Mouse (Mus musculus) megakaryocyte progenitor cell, adult 5-6 weeks (primary cell): ENCODE results near the gene Paxip1. TPM values are rescaled to one million over a fixed set of nuclear protein-coding genes. Genes with fewer than 3 reads are reported as not detected.
A peak's percentile ranks its signal among the peaks of the same experiment; 100 is the strongest.

Experiments
- ATAC-seq: replicated peaks from 2 replicates; pipeline ENCODE4 v1.8.0; 2016; ENCODE audit warnings: mild to moderate bottlenecking, moderate TSS enrichment, inconsistent platforms; ENCODE audit not compliant: poor library complexity
- total RNA-seq, 2 experiments: library from RNA; stranded (forward) in 1 of 2; stranded (reverse) in 1 of 2; fragments of 157-497, 149-512 nt in 1 of 2; fragments of 200-1000 nt in 1 of 2; gene quantifications; 2 replicates each; pipeline versions ENCODE4 v1.2.3 to v1.2.4; 2015 to 2017

Gene Paxip1
- total RNA-seq (2015) (34.6 and 35.0 TPM in 2 replicates), total RNA-seq (2017) (25.3 and 31.2 TPM in 2 replicates)

DNA sequence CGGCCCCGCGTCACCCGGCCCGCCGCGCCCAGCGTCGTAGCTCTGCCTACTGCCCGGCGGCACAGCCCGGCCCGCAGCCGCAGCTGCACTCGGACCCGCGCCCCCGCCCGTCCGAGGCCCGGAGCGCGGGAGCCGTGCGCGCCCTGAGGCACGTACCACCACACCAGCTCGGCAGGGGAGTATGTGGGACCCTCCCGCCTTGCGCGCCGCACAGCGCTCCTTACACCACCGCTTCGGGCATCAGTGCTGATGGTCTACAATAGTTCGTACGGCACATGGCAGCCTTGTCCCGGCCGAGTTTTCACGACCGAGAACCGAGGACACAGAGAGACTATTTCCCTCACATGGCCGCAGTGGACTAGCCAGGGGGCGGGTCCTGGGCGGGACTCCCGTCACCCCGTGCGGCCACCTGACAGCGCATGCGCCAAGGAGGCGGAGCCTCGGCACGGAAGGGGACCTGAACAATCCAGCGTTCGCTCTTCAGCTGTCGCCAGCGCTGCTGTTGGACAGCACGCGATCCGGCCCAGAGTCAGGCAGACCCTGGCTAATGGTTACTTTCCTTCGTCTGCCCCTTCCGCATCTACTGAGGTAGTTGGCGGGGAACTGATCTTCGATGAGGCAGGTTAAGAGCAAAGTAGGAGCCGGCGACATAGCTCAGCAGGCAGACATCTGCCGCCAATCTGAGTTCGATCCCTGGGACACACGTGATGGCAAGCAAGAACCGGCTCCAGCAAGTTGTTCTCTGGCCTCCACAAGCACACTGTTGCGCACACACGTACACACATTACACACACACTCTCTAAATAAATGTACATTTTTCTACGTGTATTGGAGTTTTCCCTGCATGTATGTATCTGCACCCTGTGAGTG is at the start of gene Paxip1:
Gene Paxip1 (minus strand): TSS at position 389 of the 870 bp plus-strand sequence.
- ATAC-seq, result peak; percentile 74

DNA sequence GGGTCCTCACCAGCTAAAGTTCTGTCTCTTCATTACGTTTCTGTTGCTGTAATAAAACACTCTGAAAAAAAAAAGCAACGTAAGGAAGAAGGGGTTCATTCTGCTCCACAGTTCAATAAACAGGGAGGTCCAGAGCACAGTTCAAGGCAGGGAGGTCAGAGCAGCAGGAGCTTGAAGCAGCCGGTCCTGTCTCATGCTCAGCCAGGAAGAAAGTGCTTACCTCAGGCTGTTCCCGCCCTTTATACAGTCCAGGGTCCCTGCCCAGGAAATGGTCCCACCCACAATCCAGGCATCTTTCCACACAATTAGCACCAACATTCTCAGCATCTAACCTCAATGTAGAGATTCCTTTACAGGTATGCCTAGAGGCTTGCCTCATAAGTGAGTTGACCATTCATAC is 46.6 kb upstream of the Paxip1 start:
- no peak for ATAC-seq

DNA sequence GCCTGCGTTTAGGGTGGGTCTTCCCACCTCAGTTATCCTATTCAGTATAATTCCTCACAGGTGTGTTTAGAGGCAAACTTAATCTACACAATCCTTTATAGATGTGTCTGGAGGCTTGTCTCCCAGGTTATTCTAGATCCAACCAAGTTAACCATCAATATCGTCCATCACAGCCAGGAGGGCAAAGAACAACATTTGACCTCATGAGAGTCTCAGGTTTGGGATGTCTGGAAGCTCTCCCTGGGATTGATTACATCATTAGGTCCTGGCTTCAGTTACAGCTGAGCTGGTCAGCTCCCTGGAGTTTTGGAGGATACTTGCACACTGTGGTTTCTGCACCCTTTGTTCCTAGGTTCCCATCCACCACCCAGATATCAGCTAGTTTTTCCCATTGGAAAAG is 43.6 kb upstream of the Paxip1 start:
- no peak for ATAC-seq

DNA sequence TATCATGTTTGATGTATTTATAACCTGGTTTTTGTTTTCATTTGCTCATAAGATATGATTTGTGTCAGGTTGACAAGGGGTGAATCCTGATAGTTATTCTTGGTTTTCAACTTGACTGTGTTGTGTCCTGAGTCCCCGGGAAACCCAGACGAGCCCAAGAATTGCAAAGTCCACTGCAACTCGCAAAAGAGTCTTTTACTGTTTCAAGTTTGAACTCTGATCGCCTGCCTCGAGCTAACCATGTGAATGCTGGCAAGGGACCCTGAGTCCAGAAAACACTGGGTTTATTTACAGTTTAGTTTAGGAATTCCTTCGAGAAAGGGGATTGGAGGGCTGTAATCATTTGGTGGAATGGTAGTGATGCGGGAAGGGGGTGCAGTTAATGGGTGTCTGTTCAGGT is 36.5 kb upstream of the Paxip1 start:
- ATAC-seq, result no peak

DNA sequence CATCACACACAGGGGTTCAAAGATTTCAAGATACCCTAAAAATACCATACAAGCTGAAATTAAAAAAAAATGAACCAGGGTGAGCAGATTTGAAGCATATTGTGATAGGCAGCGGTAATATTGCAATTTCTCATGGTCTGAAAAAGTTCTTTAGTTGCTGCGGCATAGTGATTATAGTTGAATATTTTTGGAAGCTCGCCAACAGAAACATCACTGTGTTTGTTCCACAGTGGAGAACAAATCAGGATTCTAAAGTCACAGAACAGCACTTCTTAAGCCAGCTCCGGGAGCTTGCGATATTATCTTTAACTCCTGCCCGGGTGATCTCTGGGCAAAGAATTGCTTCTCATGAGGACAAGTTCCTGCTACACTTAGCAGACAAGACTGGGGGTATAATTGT is 29.7 kb upstream of the Paxip1 start:
- ATAC-seq, result no peak

DNA sequence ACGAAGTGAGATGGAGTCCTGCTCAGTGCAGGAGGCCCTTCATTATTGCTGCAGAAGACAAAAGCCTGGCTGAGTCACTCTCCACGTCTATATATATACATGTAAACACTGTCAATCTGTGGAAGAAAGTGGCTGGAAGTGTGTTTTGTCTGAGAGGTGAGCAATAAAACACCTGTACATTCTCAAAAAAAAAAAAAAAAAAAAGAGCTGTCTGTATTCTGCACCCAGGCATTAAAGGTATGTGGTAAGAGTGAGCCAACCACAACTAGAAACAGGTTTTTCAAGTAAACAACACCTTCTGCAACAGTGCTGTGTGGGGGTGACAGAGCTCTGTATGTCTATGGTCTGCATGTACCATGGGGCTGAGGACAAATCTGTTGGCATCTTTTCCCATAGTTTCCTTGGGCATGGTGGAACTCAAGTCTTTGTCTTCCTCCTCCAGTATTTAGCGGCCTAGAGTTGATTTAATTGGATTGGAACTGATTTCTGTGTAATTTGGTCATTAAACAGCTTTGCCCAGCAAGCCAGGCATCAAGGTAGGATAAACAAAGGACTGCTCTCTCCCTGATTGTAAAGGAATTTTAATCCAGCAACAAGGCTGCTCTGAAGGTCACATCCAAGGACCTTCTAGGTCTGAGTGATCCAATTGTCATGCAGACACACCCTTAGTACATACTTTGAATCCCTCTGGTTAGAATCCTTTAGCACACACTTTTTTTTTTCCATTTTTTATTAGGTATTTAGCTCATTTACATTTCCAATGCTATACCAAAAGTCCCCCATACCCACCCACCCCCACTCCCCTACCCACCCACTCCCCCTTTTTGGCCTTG is 27.6 kb upstream of the Paxip1 start:
- no peak for ATAC-seq

DNA sequence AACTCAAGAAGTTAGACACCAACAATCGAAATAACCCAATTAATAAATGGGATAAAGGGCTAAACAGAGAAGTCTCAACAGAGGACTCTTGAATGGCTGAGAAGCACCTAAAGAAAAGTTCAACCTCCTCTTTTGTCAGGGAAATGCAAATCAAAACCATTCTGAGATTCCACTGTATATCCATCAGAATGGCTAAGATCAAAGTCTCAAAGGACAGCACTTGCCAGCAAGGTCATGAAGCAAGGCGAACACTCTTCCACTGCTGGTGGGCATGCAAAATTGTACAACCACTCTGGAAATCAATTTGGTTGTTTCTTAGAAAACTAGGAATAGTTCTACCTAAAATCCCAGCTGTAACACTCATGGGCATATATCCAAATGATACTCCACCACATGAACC is 22.8 kb upstream of the Paxip1 start:
- ATAC-seq, result no peak

DNA sequence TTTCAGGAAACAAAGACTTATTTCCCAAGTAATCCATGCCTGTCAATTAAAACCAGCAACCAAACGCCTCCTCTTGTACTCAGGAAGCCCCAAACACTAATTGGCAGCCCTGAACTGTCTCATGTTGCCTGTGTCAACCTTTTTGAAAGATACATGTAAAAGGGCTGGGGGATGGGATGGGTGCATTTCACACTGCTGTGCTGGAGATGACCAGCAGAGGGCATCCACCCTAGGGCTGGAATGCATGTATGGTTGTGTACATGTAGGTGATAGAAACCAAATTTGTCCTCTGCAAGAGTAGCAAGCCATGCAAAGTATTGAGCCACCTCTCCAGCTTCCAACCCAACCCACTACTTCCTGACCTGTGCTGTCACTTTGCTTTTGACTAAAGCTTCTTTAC is 2.4 kb upstream of the Paxip1 start:
- ATAC-seq, result peak; percentile 60

DNA sequence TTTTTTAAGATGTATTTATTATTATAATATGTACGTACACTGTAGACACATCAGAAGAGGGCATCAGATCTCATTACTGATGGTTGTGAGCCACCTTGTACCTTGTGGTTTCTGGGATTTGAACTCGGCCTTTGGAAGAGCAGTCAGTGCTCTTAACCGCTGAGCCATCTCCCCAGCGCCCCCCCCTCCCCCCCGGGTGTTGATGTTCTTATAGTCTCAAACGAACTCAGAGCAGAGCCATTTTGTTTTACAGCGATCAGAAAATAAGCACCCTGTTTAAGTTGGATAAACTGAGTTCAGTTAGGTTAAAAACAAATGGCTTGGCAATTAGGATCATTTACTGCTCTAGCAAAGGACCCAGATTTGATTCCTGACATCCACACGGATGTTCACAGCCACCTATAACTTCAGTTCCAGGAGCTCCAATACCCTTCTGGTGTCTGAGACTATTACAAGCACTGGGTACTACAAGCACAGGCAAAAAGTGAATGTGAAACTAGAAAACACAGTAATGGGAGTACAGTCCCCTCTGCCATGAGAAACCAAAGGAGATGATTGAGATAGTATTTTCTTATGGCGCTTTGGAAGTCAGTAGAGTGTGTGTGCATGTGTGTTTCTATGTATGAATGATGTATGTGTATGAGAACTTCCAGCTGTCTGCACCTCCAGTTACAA is 1.2 kb upstream of the Paxip1 start:
- no peak for ATAC-seq

DNA sequence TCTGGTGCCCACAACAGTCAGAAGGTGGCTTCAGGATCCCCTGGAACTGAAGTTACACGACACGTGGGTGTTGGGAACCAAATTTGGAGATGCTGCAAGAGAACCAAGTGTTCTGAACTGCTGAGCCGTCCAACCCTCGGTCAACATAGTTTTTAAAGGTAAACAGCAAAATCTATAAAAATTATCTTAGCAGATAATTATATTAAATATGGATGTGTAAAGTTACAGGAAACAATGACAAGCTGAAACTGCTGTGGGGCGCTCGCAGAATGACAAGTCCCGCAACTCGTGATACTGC is 631 bp upstream of the Paxip1 start:
- ATAC-seq, result peak; percentile 4

DNA sequence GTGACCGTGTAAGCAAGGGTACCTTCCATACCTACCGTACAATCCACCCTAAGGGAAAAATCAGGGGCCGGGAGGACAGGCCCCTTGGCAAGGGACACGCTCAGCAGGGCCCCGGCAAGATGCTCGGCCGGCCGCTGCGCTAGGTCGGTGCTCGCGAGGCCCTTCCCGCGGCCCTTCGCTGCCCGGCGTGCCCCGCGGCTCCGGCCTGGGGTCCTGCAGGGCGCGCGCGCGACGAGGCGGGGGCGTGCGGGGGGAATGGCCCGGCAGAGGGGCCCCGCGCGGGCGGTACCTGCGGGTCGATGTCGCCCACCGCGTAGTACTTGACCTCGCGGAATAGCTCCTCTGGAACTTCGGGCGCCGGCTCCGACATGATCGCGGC is 592 bp downstream of the Paxip1 start:
- peak; percentile 1; the same call in 1 of the 2 replicates for ATAC-seq

DNA sequence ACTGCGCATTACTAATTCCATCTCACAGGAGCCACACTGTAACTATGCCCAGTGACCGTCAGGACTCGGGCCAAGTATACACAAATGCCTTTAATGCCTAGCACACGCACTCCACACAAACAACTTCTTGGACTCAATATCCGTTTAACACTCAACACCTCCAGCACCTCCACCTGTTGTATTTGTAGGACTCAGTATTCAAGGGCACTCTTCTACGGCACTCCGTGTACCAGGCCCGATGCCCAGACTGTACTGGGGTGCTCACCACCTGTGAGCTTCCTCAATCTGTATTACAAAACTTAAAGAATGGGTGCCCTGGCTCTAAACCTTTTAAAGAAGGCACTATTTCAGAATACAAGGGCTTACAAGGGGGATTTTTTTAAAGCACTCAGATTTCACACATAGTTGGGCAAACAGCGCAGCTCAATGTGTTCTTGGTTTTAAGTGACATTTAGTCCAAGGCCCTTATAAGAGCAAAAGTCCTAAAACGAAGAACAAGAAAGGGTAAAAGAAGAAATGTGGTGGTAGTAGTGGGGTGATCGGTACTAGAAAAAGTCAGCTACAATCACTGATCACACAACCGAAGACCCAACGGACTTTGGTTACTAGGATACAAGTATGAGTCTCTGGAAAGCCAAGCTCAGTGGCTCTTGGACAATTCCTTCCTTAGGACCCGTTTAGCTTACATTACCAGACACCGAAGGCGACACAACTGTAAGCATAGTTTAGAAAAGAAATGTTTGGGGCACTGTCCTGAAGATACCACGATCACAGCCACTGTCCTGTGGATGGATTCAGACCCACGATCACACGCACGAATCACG is 1.2 kb downstream of the Paxip1 start:
- ATAC-seq, result no peak

DNA sequence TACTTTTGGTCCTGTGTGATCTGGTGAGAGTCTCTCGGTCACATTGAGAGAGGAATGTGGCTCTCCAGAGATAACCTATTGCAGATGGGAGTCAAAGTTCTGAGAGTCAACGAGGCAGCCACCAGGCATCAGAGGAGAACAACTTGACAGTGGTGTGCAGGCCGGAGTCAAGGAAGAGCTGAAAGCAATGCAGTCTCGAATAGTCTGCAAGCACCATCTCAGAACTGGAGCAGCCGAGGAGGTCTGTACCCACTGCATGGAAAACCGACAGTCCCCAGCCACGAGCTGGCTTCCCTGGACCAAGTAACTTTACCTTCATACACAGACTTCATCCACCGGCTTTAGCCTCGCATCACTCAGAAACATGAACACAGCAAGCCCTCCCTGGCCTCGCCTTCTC is 1.9 kb downstream of the Paxip1 start:
- ATAC-seq, result no peak

DNA sequence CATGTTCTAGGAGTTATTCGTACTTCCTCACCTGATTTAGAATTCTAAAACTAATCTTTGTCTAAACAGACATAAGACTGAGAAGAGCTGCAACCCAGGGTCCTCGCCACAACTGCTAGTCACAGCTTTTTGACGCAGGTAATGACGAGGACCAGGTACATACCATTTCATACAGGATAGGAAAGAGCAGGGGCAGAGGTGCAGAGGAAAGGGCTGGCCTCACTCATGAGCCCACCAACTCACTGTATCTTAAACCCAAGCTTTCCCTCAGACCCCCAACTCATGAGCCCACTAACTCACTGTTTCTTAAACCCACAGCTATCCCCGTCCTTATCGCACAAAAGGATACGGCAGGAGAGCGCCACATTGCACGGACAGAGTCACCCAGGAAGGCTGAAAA is 8.1 kb downstream of the Paxip1 start:
- ATAC-seq, result no peak

DNA sequence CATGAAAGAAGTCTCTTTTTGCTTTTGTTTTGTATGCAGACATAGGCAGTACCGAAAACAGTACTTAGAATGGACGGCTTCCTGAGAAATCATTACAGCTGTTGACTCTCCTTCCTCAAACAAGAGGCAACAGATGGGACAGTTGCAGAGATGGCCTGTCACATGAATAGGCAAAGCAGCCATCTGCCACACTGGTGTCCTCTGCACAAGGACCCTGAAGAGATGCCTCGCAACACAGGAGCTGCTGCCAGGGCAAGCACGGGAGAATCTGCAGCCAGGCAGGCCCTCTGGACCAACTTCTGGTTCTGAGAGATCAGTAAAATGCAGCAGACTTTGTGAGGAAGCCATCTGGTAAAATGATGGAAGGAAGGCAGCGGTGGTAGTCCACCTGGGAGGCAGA is 23.5 kb downstream of the Paxip1 start:
- ATAC-seq, result no peak

DNA sequence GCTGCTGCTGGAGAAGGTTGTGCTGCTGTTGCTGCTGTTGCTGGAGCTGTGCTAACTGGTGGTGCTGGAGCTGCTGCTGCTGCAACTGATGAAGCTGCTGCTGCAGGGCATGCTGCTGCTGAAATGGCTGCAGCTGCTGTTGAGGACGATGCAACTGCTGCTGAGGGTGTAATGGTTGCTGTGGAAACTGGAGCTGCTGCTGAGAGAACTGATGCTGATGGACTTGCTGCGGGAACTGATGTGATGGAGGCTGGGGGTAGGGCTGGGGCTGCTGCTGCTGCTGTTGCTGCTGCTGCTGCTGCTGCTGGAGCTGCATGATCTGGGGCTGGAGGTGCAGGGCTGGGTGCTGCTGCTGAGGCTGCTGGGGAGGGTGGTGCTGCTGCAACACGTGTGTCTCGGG is 25.7 kb downstream of the Paxip1 start:
- ATAC-seq, result no peak

DNA sequence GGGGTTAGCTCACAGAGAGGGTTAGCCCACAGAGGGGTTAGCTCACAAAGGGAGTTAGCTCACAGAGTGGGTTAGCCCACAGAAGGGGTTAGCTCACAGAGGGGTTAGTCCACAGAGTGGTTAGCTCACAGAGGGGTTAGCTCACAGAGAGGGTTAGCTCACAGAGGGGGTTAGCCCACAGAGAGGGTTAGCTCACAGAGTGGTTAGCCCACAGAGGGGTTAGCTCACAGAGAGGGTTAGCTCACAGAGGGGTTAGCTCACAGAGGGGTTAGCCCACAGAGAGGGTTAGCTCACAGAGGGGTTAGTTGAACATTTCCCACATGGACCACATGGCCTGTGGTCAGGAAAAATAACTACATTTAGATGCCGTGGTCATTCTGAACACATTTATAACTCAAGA is 46.5 kb downstream of the Paxip1 start:
- peak; percentile 17; the same call in 1 of the 2 replicates for ATAC-seq

DNA sequence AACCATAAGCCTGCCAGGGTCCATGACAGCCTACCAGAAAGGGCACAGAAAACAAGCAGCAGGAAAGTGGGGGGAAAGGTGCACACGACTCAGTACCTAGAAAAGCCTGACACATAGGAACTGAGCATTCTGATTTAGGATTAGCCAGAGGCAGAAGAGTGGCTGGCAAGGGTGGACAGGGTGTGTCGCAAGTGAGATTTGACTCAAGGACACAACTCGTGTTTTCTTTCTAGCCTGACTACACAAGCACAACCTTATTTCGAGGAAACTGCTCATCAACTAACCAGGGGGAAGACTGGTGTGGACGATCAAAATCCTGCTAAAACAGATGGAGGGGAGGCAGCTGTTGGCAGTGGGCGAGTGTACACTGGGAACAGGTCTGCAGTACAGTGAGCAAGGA is 52.3 kb downstream of the Paxip1 start:
- no peak for ATAC-seq

DNA sequence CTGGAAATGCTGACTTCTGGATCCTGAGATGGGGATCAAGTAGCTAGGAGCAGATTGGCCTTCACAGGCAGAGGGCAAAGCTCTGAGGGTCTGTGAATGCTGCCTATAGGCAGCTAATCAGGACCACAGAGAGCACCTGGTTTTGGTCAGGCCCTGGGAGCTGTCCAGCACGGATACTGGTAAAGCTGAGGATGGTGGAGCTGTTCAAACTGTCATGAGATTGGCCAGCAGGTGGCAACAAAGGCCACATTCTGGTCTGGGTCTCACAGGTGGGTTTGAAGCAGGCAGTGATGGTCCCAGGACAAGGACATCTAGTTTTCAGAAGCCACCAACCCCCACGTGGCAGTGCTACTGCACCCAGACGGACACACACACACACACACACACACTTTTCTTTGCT is 54.3 kb downstream of the Paxip1 start:
- peak; percentile 97 for ATAC-seq

DNA sequence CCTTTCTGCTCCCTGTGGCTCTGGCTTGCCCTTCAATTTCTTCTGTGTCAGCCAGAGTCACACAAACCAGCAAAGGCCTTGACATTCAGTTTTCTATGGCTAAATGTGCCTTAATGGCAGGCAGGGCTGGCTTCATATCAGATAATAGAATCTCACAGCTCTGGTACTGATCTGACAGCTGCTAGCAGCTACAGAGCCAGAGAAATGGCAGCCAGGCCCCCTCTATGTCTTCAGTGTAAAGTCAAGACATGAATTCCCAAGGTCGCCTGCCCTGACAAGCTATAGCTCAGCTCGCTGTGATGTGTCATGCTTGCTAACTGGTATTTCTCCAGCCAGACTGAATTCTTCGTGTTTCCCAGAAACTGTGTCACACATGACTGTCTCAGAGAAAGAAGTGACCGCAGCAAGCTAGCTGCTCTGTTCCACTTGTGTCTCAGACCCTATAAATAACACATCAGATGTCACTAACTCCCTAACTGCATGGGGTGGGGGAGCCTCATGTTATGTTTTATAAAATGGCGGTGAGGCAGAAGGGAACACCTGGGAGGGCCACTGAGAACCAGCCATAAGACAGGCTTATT is 59.1 kb downstream of the Paxip1 start:
- no peak for ATAC-seq
